Mouse (Mus musculus) midbrain, embryonic 13.5 days (tissue): ENCODE measurements at regions not wholly inside any gene's neighbourhood (a gene's known extent, or its start where the extent isn't known, plus 50 kb on each side); places are given as distances from the start of the nearest gene placed in this dataset.
A peak's percentile ranks its signal among the peaks of the same experiment; 100 is the strongest.

ENCODE experiments used
- ATAC-seq: fragments of 200-750 bp; cut with Nextera tagmentation; 2 replicates; pipeline ENCODE4 v1.8.0; 2017; ENCODE audit warnings: mild to moderate bottlenecking, moderate TSS enrichment, moderate library complexity
- H3K27ac ChIP-seq: fragments of 300-500 bp; sonication (generic); 2 replicates; pipeline ENCODE4 v1.5.1; 2015; ENCODE audit warnings: inconsistent platforms, mild to moderate bottlenecking, moderate library complexity
- H3K27me3 ChIP-seq: fragments of 300-500 bp; sonication (generic); 2 replicates; pipeline ENCODE4 v1.6.1; 2015; ENCODE audit warnings: mild to moderate bottlenecking, inconsistent platforms
- H3K36me3 ChIP-seq: fragments of 300-500 bp; sonication (generic); 2 replicates; pipeline ENCODE4 v1.6.1; 2015; ENCODE audit warnings: mild to moderate bottlenecking, inconsistent platforms
- H3K4me1 ChIP-seq: fragments of 300-500 bp; sonication (generic); replicated peaks from 2 replicates; pipeline ENCODE4 v1.6.1; 2015; ENCODE audit warnings: inconsistent platforms
- H3K4me2 ChIP-seq: fragments of 300-500 bp; sonication (generic); replicated peaks from 2 replicates; pipeline ENCODE4 v1.6.1; 2015; ENCODE audit warnings: moderate library complexity, mild to moderate bottlenecking, inconsistent platforms
- H3K4me3 ChIP-seq: fragments of 300-500 bp; sonication (generic); replicated peaks from 2 replicates; pipeline ENCODE4 v1.5.1; 2015; ENCODE audit warnings: mild to moderate bottlenecking, inconsistent platforms
- H3K9ac ChIP-seq: fragments of 300-500 bp; sonication (generic); replicated peaks from 2 replicates; pipeline ENCODE4 v1.6.1; 2015; ENCODE audit warnings: mild to moderate bottlenecking, inconsistent platforms
- H3K9me3 ChIP-seq: fragments of 300-500 bp; sonication (generic); 2 replicates; pipeline ENCODE4 v1.6.1; 2016; ENCODE audit warnings: mild to moderate bottlenecking, inconsistent platforms
- WGBS: fragments of 180-500 bp; shearing (Covaris S2); methylation state at CpG from one replicate; pipeline ENCODE4 v1.1.7; 2015; 5-methylcytosine and 5-hydroxymethylcytosine counted together

DNA sequence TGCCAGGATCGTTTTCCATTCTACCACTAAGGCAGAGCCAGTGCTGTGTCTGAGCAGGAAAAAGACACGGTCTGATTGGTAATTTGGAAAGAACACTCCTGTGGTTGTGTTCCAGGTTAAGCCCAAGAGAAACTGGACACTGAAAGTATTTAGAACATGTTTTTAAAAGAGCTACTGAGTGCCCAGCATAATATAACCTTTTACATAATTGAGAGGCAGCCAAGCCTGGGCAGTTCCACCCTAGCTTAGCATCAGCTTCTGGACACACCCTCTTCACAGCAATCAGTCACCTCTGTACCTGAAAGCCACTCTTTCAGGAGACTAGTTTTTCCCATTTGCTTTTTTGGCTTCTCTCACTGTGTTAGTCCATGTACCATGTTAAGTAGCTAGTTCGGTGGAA lies 1379.4 kb upstream of the A1bg start:
- no peak for ATAC-seq
- no peak overlapping the region for H3K4me3 ChIP-seq
- 90% methylated on average over 3 of the region's 3 CpGs for WGBS
- no peaks in the 10 kb centered on the region for H3K36me3 ChIP-seq
- H3K4me1 ChIP-seq, result no peaks in the 10 kb centered on the region
- H3K9ac ChIP-seq, result no peak overlapping the region
- H3K4me2 ChIP-seq, result no peak overlapping the region
- no peaks in the 10 kb centered on the region for H3K27me3 ChIP-seq
- H3K9me3 ChIP-seq, result no peaks in the 10 kb centered on the region
- no peak overlapping the region for H3K27ac ChIP-seq

DNA sequence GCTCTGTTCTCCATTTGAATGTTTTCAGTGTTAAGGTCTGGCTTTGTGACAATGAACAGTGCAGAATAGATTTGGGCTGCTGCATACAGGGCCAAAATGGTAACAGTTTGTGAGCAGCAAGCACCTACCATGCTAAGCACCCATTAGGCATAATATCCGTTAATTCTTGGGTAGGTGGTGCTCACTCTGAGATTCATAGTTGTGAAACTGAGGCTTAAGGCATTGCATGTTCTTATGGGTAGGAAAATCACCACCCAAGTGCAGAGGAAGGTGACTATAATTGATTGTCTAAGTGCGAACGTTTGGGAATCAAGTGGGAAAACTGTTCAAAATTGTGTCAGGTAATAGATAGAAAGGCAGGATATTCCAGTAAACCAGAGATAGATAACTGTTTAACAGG lies 1378.8 kb upstream of the A1bg start:
- Histone ChIP-seq H3K36me3 (no peaks in the 10 kb centered on the region), H3K4me1 (no peaks in the 10 kb centered on the region), H3K27me3 (no peaks in the 10 kb centered on the region), H3K9me3 (no peaks in the 10 kb centered on the region), H3K4me3 (no peak overlapping the region), H3K27ac (no peak overlapping the region), H3K4me2 (no peak overlapping the region), H3K9ac (no peak overlapping the region)
- WGBS, result 93% methylated on average over 3 of the region's 3 CpGs
- ATAC-seq, result no peak

DNA sequence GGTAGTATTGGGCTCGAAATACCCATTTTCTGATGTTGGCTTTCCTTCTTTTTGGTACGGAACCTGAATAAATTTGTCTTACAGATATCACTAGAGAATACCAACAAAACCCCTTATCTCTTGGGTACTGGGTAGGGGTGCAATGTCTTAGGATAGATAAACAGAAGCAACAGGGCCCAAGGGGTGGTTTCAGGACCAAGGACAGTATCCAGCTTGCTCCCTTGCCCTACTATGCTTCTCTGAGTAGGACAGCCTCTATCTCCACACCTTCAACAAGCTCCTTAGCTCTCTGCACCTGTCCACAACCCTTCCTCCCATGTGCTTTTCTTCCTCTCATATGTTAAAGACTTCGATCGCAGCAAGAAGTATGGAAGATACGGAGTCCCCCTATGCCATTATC lies 1374.3 kb upstream of the A1bg start:
- no peak overlapping the region for H3K4me2 ChIP-seq
- H3K9me3 ChIP-seq, result no peaks in the 10 kb centered on the region
- no peak overlapping the region for H3K4me3 ChIP-seq
- WGBS, result 90% methylated on average over 5 of the region's 5 CpGs
- no peak for ATAC-seq
- H3K9ac ChIP-seq, result no peak overlapping the region
- no peaks in the 10 kb centered on the region for H3K36me3 ChIP-seq
- peaks cover 5% of the 10 kb centered on the region for H3K4me1 ChIP-seq
- H3K27ac ChIP-seq, result no peak overlapping the region
- no peaks in the 10 kb centered on the region for H3K27me3 ChIP-seq

DNA sequence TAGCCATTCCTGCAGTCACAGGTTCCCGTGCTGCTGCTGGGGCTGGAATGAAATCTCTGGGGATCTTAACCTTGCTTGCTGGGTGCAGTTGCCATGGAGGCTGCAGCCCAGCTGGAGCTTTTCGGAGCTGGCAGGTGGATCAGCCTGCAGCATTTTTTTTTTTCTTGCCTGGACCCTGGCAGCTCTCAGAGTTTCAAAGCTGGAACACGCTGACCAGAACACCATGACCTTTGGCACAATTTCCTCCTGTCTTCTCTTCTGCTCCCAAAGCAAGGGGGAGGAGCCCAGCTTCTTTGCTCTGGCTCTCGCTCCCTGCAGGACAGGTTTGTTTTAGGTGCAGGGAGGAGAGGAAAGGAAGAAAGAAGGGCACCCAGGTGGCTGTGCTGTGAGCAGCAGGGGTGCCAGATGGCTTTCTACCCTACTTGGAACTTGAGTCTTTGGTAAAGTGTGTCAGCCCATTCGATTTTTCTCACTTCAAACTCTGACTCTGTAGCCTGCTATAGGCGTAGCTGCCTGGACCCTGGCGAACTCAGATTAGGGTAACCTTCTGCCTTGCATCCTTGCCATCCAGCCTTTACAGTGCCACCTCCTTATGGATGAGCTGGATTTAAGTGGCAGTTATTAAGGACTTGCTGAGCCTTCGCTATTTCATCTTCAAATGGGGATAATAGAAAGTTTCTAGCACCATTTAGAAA lies 1372.6 kb upstream of the A1bg start:
- ATAC-seq, result no peak
- Histone ChIP-seq H3K4me3 (no peak overlapping the region), H3K9ac (no peak overlapping the region), H3K9me3 (no peaks in the 10 kb centered on the region), H3K4me1 (peaks cover 5% of the 10 kb centered on the region), H3K27me3 (no peaks in the 10 kb centered on the region), H3K4me2 (no peak overlapping the region), H3K36me3 (no peaks in the 10 kb centered on the region), H3K27ac (no peak overlapping the region)
- 32% methylated on average over 8 of the region's 8 CpGs for WGBS

DNA sequence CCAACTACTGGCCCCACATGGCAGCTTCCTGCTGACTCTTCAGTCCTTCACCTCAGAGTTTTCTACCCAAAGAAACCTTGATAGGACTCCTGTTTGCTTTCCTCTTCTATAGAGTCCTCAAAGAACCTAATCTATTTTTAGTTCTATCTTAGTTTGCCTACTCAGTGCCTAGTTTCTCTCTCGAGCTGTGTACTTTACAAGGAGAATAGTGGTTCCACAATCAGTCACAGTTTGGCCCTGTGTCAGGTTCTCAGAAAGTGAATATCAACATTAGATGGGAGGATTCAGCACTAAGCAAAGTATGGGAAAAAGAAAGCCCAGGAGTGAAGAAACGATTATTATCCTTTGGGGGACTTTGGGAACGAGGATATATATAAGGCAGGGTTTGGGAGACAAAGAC lies 1372.0 kb upstream of the A1bg start:
- H3K27ac ChIP-seq, result no peak overlapping the region
- no peak overlapping the region for H3K4me3 ChIP-seq
- no peaks in the 10 kb centered on the region for H3K9me3 ChIP-seq
- H3K9ac ChIP-seq, result no peak overlapping the region
- no peak overlapping the region for H3K4me2 ChIP-seq
- H3K36me3 ChIP-seq, result no peaks in the 10 kb centered on the region
- H3K4me1 ChIP-seq, result peaks cover 5% of the 10 kb centered on the region
- H3K27me3 ChIP-seq, result no peaks in the 10 kb centered on the region
- no peak for ATAC-seq
- WGBS, result 67% methylated on average over 3 of the region's 3 CpGs

DNA sequence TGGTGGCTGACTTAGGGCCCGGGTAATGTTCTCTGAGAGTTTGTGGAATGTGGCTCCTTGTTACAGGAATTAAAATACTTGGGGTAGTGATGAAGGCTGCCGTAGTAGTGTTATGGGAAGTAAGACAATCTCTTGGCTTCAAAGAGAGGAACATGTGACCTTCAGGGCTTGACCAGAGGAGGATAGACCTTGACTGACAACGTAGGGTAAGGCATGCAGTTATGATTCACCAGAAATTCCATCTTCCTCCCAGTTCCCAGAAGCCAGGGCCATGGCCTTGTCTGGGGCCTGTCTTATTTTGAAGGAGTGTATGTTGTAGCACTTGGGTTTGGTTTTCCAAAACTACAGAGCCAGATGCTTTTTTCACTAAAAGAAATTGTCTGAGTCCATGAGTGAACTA lies 1370.1 kb upstream of the A1bg start:
- H3K9ac ChIP-seq, result no peak overlapping the region
- 83% methylated on average over 3 of the region's 3 CpGs for WGBS
- H3K36me3 ChIP-seq, result no peaks in the 10 kb centered on the region
- H3K27ac ChIP-seq, result no peak overlapping the region
- no peak overlapping the region for H3K4me2 ChIP-seq
- H3K27me3 ChIP-seq, result no peaks in the 10 kb centered on the region
- no peak overlapping the region for H3K4me3 ChIP-seq
- H3K9me3 ChIP-seq, result no peaks in the 10 kb centered on the region
- no peak for ATAC-seq
- H3K4me1 ChIP-seq, result peaks cover 5% of the 10 kb centered on the region

DNA sequence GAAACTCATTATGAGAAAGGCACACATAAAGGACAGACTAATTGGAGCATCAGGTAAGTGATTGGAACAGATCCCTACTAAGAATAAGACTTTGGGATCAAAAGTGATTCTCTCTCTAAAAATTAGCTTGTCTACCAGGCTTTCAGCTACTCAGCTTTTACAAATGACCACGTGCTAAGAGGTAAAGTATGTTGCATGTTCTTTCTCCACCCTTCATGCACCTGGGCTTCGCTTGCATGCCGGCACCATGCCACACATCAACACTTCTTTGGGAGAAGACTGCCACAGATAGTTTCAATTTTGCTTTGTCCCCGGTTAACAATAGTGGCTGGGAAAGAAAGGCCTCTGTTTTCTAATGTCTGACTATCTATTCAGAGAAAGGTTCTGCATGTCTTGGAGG lies 1367.9 kb upstream of the A1bg start:
- ATAC-seq, result no peak
- Histone ChIP-seq H3K27ac (no peak overlapping the region), H3K4me3 (no peak overlapping the region), H3K36me3 (no peaks in the 10 kb centered on the region), H3K9ac (no peak overlapping the region), H3K4me1 (peaks cover 8% of the 10 kb centered on the region), H3K4me2 (no peak overlapping the region), H3K27me3 (no peaks in the 10 kb centered on the region), H3K9me3 (no peaks in the 10 kb centered on the region)
- 86% methylated on average over 4 of the region's 4 CpGs for WGBS

DNA sequence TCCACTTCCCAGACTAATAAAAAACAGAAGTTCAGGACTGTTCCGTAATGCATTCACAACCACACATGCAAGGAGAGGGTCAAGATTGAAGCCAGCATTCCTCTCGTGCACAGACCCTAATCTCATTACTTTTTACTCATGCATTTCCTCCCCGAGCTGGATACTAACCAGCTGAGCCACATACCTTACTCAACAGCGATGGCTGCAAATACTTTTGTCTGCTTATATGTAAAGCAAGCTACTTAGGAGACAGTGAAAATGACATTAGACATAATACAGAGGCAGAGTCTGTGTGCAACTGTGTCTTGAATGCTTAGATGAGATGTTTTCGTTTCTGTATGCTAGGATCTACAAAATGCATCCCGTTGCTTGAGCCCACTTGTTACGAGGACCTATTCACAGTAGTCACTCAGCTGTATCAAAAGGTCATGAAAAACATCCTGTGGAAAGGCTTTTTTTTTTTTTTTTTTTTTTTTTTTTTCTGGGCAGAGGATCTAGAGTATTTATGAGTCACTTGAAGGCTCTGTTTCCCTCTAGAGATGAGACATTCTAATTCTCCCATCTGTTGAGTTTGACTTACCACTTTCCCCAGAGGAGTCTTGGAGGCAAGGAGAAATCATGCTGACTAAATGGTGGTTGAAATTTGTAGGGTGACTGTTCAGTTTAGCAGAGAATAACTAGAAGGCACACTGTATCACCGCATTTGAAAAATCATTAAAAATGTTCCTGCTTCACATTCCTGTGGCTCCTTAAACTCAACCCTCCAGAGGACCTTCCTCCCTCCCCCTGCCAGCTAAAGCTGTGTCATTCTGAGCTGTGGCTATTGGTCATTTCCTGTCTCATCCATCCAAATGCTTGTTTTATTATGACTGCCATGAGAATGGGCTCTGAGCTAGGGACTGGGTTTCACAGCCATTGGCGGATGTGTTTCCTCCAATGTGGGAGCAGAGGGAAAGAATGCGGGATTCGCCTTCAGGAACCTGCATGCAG lies 1364.1 kb upstream of the A1bg start:
- H3K27ac ChIP-seq, result no peak overlapping the region
- no peaks in the 10 kb centered on the region for H3K36me3 ChIP-seq
- no peaks in the 10 kb centered on the region for H3K27me3 ChIP-seq
- 42% methylated on average over 11 of the region's 11 CpGs for WGBS
- peaks cover 10% of the 10 kb centered on the region for H3K4me1 ChIP-seq
- no peaks in the 10 kb centered on the region for H3K9me3 ChIP-seq
- H3K9ac ChIP-seq, result no peak overlapping the region
- H3K4me3 ChIP-seq, result no peak overlapping the region
- ATAC-seq, result no peak
- H3K4me2 ChIP-seq, result no peak overlapping the region

DNA sequence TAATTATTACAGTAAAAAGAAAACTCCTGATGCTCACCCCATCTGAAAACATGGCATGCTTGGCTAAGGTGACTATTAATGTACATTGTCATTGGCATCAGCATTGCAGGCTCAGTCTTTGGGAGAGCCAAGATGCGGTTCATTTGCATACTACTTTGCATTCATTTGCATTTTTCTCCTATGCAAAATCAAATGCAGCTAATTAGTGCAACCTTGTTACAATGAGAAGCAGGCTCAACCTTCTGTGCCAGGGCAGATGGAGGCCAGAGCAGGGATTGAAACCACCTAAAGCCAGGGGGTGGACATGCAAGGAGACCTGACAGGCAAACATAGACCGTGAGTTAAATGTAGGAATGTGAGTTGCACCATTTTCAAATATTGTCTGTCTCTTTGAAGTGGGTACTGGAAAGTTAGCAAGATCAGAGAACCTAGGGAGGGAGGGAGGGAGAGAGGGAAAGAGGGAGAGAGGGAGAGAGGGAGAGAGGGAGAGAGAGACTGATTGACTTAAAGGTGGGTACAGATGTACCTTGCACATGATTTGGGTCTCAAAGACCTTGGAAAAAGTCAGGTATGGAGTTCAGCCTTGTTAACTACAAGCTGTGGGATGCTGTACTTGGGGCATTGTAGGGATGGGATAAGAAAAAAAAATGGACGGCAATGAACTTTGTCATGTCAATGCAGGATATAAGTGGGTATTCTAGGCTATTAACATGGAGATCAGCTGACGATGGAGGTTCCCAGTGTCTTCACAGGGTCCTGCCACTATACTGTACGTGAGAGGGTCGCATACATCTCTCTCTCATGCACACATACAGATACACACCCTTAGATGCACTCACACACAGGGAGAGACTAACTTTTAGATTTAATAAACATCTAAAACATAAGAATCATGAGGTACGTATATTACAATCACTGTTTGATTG lies 1362.1 kb upstream of the A1bg start:
- peaks cover 10% of the 10 kb centered on the region for H3K4me1 ChIP-seq
- no peaks in the 10 kb centered on the region for H3K9me3 ChIP-seq
- H3K36me3 ChIP-seq, result no peaks in the 10 kb centered on the region
- 84% methylated on average over 7 of the region's 7 CpGs for WGBS
- no peaks in the 10 kb centered on the region for H3K27me3 ChIP-seq
- no peak overlapping the region for H3K4me2 ChIP-seq
- ATAC-seq, result peak; percentile 86
- no peak overlapping the region for H3K27ac ChIP-seq
- no peak overlapping the region for H3K9ac ChIP-seq
- H3K4me3 ChIP-seq, result no peak overlapping the region

DNA sequence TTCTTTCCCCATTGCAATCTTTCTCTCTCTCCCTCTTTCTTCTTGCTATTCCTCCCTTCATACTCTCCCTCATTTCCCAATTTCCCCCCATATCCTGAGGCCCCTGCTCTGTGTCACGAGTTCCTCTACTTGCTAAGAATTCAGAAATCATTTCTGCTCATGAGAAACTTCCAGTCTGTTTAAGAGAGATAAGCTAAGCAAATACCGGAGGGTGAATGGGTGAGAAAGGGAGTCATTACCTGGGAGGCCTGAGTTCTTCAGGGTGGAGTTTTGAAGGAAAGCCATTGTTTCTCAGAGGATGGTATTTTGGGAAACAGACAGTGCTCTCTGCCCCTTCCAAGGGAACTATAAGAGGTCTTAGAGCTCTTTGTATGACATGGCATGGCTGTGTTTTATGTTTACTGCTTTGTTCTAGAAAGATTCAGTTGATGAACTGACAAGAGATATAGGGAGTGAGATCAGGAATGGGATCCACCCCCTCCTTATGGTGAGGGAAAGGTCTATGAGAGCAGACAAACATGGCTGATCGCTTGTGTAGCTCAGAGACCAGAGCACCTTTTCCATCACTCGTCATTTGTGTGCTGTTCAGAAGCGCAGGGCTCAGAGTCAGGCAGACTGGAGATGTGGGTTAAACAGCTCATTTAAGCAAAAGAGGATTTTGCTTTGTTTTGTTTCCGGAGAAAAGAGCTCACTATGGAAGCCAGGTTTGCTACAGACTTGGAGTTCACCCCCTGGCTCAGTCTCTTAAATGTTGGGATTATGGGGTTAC lies 1361.0 kb upstream of the A1bg start:
- H3K27me3 ChIP-seq, result no peaks in the 10 kb centered on the region
- 68% methylated on average over 6 of the region's 6 CpGs for WGBS
- H3K4me2 ChIP-seq, result no peak overlapping the region
- H3K27ac ChIP-seq, result no peak overlapping the region
- H3K9ac ChIP-seq, result no peak overlapping the region
- no peaks in the 10 kb centered on the region for H3K36me3 ChIP-seq
- H3K4me1 ChIP-seq, result peaks cover 10% of the 10 kb centered on the region
- 0 out of 2 replicates have a peak, but pooled peaks have one; percentile 63 for ATAC-seq
- H3K9me3 ChIP-seq, result no peaks in the 10 kb centered on the region
- no peak overlapping the region for H3K4me3 ChIP-seq

DNA sequence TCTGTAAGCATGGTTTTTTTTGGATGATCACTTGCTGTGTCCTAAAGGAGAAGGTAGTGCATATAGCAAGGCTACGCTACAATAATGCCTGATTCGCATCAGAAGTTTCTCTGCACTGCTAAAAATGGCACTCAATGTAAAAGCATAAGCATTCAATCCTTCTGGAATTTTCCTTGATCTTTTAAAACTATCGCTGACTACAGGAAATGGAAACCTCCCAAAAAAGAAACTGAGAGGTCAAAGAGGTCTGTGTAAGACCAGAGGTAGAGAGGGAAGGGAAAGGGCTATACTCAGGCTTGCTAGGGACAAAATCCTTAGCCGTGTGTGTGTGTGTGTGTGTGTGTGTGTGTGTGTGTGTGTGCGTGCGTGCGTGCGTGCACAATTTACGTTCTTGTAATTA lies 1359.8 kb upstream of the A1bg start:
- no peak for ATAC-seq
- H3K4me1 ChIP-seq, result peaks cover 10% of the 10 kb centered on the region
- 91% methylated on average over 9 of the region's 9 CpGs for WGBS

More for the DNA sequence above, 1359.8 kb upstream of the A1bg start:
- no peak overlapping the region for H3K4me3 ChIP-seq
- no peak overlapping the region for H3K4me2 ChIP-seq
- no peak overlapping the region for H3K27ac ChIP-seq
- no peaks in the 10 kb centered on the region for H3K9me3 ChIP-seq
- H3K27me3 ChIP-seq, result no peaks in the 10 kb centered on the region
- no peak overlapping the region for H3K9ac ChIP-seq
- no peaks in the 10 kb centered on the region for H3K36me3 ChIP-seq
